12 mouse cellular contexts compared by ENCODE assay signal in the genomic region with DNA sequence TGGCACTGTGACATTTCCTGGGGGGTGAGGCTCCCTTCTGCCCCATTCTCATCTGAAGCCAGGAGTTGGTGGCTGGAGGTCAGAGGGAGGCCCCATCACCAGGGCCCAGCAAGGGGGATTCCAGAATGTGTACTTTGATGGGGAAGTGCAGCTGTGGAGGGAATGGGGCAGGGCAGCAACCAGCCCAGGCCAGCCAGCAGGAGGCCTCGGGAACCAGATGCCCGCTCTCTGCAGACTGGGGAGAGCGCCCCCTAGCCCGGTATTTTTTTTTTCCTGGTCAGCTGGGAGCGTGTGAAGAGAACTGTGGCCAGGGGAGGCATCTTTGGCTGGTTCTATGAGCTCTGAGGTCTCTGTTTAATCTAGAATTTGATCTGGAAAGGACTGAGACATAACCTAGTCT. TPM values are rescaled to one million over a fixed set of nuclear protein-coding genes. Genes with fewer than 3 reads are reported as not detected.
DNase-seq lines count a peak whose midpoint lies in the region; ATAC-seq and TF ChIP-seq lines count a peak whose summit lies in the region.
"Had no signal": no experiment of that assay in that cellular context is flagged by ENCODE, and none has a peak within 500 bp of the region (broad histone marks: within the 10 kb centered on the region; RNA-seq: fewer than 3 reads in every experiment).

No protein-coding gene starts in this region.

- peaks cover 15% of the 10 kb centered on the region for H3K27me3 ChIP-seq in liver, adult 2 months (ENCODE audit: control insufficient read depth, insufficient read depth, low read length)
- peaks cover 43% of the 10 kb centered on the region for H3K27me3 ChIP-seq in embryonic facial prominence, embryonic 11.5 days (ENCODE audit: control insufficient read depth, insufficient read depth, low read length)

- TF ChIP-seq POLR2A in liver, adult 2 months (IDR thresholded peaks at IDR 0.05; ENCODE audit: extremely low read depth, insufficient read depth, low read length) = no peak

- H3K9ac ChIP-seq in liver, adult 2 months (ENCODE audit: low read depth, low read length) = no peak overlapping the region
- H3K9ac ChIP-seq in embryonic facial prominence, embryonic 11.5 days (replicated peaks; ENCODE audit: low read length) = no peak overlapping the region
- H3K9ac ChIP-seq: limb, embryonic 15.5 days; neural tube, embryonic 13.5 days had no signal

- H3K27ac ChIP-seq in liver, adult 2 months (replicated peaks; ENCODE audit: insufficient read depth, low read depth, low read length) = no peak overlapping the region
- no peak overlapping the region for H3K27ac ChIP-seq in embryonic facial prominence, embryonic 11.5 days (replicated peaks; ENCODE audit: low read depth, low read length)
- H3K27ac ChIP-seq: limb, embryonic 15.5 days; neural tube, embryonic 13.5 days had no signal

- no peaks in the 10 kb centered on the region for H3K9me3 ChIP-seq in embryonic facial prominence, embryonic 11.5 days (replicated peaks; ENCODE audit: control insufficient read depth, low read length)
- H3K9me3 ChIP-seq: limb, embryonic 15.5 days; neural tube, embryonic 13.5 days had no signal

- peaks cover 3% of the 10 kb centered on the region; the same call in 1 of the 2 replicates for H3K4me1 ChIP-seq in liver, adult 2 months (ENCODE audit: control insufficient read depth, insufficient read depth, low read length)
- peaks cover 8% of the 10 kb centered on the region for H3K4me1 ChIP-seq in embryonic facial prominence, embryonic 11.5 days (ENCODE audit: control insufficient read depth, insufficient read depth, low read length)

- TF ChIP-seq CTCF in liver, adult 2 months (IDR thresholded peaks at IDR 0.05; ENCODE audit: low read depth, low read length) = peak; percentile 37

- H3K79me2 ChIP-seq in liver, adult 2 months (ENCODE audit: control insufficient read depth, insufficient read depth, low read length) = no peaks in the 10 kb centered on the region

- H3K4me3 ChIP-seq in liver, adult 2 months (ENCODE audit: insufficient read depth, low read depth, low read length) = no peak overlapping the region
- H3K4me3 ChIP-seq in embryonic facial prominence, embryonic 11.5 days (ENCODE audit: low read depth, low read length) = no peak overlapping the region
- H3K4me3 ChIP-seq: limb, embryonic 15.5 days; neural tube, embryonic 13.5 days had no signal

- ATAC-seq in embryonic facial prominence, embryonic 11.5 days (replicated peaks; ENCODE audit: insufficient number of reproducible peaks, low FRiP score, low TSS enrichment, low read depth) = no peak
- ATAC-seq: CD4-positive, CD25-positive, alpha-beta regulatory T cell, adult 4 months had no signal

- peak; percentile 36 for DNase-seq in embryo, embryonic 10 days (ENCODE audit: low spot score)
- DNase-seq in embryo, embryonic 10.5 days (ENCODE audit: low spot score) = no peak
- DNase-seq in liver, adult 2 months (ENCODE audit: extremely low read depth, low read depth, low spot score) = no peak
- DNase-seq in liver = no peak
- DNase-seq in A20 (ENCODE audit: low read depth, low spot score) = peak; percentile 45
- DNase-seq in embryonic facial prominence, embryonic 11.5 days (ENCODE audit: low spot score) = peak; percentile 44
- no peak for DNase-seq in frontal cortex, postnatal 36 days (ENCODE audit: low spot score in 2 of 2)
- no peak for DNase-seq in cerebellum, adult 9-11 months
- DNase-seq: heart, postnatal 36 days had no signal

- H3K4me2 ChIP-seq in embryonic facial prominence, embryonic 11.5 days (ENCODE audit: low read depth, low read length) = no peak overlapping the region
- H3K4me2 ChIP-seq: limb, embryonic 15.5 days; neural tube, embryonic 13.5 days had no signal

- no peaks in the 10 kb centered on the region for H3K36me3 ChIP-seq in liver, adult 2 months (ENCODE audit: control insufficient read depth, insufficient read depth, low read length)
- no peaks in the 10 kb centered on the region for H3K36me3 ChIP-seq in embryonic facial prominence, embryonic 11.5 days (replicated peaks; ENCODE audit: control insufficient read depth, insufficient read depth, low read depth, low read length)
- H3K36me3 ChIP-seq: limb, embryonic 15.5 days; neural tube, embryonic 13.5 days had no signal

- 24% methylated on average over 5 of the region's 5 CpGs for WGBS in liver, adult 2 months
- WGBS in embryonic facial prominence, embryonic 11.5 days = 6% methylated on average over 5 of the region's 5 CpGs

RNA-seq across cellular contexts. Expression of a gene that starts 4.1 kb away (rescaled TPM):
- not detected in 2 replicates for total RNA-seq in liver, adult 2 months (2014; rRNA removed)
- polyA plus RNA-seq in liver, adult 2 months (2012; rRNA removed) = 0.05 and 0.28 TPM in 2 replicates
- polyA plus RNA-seq in embryonic facial prominence, embryonic 11.5 days (2014; fragmentation: Nextera tagmentation; extraction: Ambion mirVana) = 15.5 and 19.1 TPM in 2 replicates
- polyA plus RNA-seq: CD4-positive, CD25-positive, alpha-beta regulatory T cell, adult 4 months had no signal

RNA-seq across cellular contexts. Expression of a gene that starts 15.5 kb away (rescaled TPM):
- total RNA-seq in liver, adult 2 months (2014; rRNA removed) = 1.0 TPM in 1 of 2 replicates, not detected in the other
- not detected in 2 replicates for polyA plus RNA-seq in liver, adult 2 months (2012; rRNA removed)
- 1.5 and 1.6 TPM in 2 replicates for polyA plus RNA-seq in embryonic facial prominence, embryonic 11.5 days (2014; fragmentation: Nextera tagmentation; extraction: Ambion mirVana)
- total RNA-seq: heart, postnatal 36 days had no signal

RNA-seq across cellular contexts. Expression of a gene that starts 26.8 kb away (rescaled TPM):
- 0.07 and 0.28 TPM in 2 replicates for total RNA-seq in liver, adult 2 months (2014; rRNA removed)
- polyA plus RNA-seq in liver, adult 2 months (2012; rRNA removed) = 0.02 TPM in 1 of 2 replicates, not detected in the other
- polyA plus RNA-seq in embryonic facial prominence, embryonic 11.5 days (2014; fragmentation: Nextera tagmentation; extraction: Ambion mirVana) = not detected in 2 replicates
- polyA plus RNA-seq: CD4-positive, CD25-positive, alpha-beta regulatory T cell, adult 4 months; neural tube, embryonic 13.5 days had no signal

Comparison
In these comparisons a context has a peak if more than half of its experiments do, and no peak if none do; other contexts are left out.
1. DNase-seq: peak in embryo, embryonic 10 days (single experiment), A20 (single experiment) and embryonic facial prominence, embryonic 11.5 days (single experiment); none in embryo, embryonic 10.5 days (single experiment), liver, adult 2 months (single experiment), liver (single experiment), frontal cortex, postnatal 36 days (0 of 2) and cerebellum, adult 9-11 months (single experiment).
2. RNA of a gene that starts 4.1 kb away (polyA plus RNA-seq): 15.5 to 19.1 TPM in embryonic facial prominence, embryonic 11.5 days; 0.05 to 0.28 TPM in liver, adult 2 months; every median in the first group is over 10 times any median in the second.